Mouse (Mus musculus) CH12.LX (cell line): ENCODE results near the gene Elane.

Experiments used
- CTCF ChIP-seq, 2 experiments: IDR thresholded peaks in 1 of 2; conservative IDR thresholded peaks in 1 of 2; 2 replicates each; pipeline ENCODE4 v1.5.1; 2011 to 2012; ENCODE audit warnings: low read depth in 2 of 2, low read length in 2 of 2, improper control_type of control experiment in 1 of 2, inconsistent platforms in 1 of 2, mild to moderate bottlenecking in 1 of 2, moderate library complexity in 1 of 2
- GABPA ChIP-seq: IDR thresholded peaks from 2 replicates; pipeline ENCODE4 v1.6.1; 2012; ENCODE audit warnings: low read depth, low read length, improper control_type of control experiment, inconsistent platforms; ENCODE audit not compliant: insufficient replicate concordance
- MAX ChIP-seq: IDR thresholded peaks from 2 replicates; pipeline ENCODE4 v1.6.1; 2011; ENCODE audit warnings: low read length, improper control_type of control experiment
- MAZ ChIP-seq: IDR thresholded peaks from 2 replicates; pipeline ENCODE4 v1.6.1; 2012; ENCODE audit warnings: low read depth, mild to moderate bottlenecking, inconsistent platforms, low read length, improper control_type of control experiment, moderate library complexity
- POLR2A ChIP-seq: IDR thresholded peaks from 2 replicates; pipeline ENCODE4 v1.6.1; 2011; ENCODE audit warnings: low read depth, mild to moderate bottlenecking, improper control_type of control experiment, low read length
- ZNF384 ChIP-seq: IDR thresholded peaks from 2 replicates; pipeline ENCODE4 v1.6.1; 2012; ENCODE audit warnings: low read depth, low read length, improper control_type of control experiment, inconsistent platforms

DNA sequence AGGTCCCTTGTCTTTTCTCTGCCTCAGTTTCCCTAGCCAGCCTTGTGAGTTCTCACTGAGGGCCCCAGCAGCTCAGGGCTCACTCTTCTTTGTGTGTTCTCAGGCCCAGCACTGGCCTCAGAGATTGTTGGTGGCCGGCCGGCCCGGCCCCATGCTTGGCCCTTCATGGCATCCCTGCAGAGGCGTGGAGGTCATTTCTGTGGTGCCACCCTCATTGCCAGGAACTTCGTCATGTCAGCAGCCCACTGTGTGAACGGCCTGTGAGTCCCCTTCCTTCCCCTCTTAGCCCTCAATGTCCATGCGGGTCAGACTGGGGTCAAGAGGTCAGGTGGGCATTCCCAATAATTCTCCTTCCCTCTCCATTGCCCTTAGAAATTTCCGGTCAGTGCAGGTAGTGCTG, 564 bp downstream of the Elane start:
- TF ChIP-seq MAZ (no peak), POLR2A (no peak), CTCF (conservative IDR thresholded peaks at IDR 0.05 in 1 of 2, IDR thresholded peaks at IDR 0.05 in 1 of 2; ENCODE audit: low read depth in 2 of 2, low read length in 2 of 2) (no peak), GABPA (no peak), ZNF384 (no peak), MAX (no peak)
